Mouse (Mus musculus) lung, embryonic 16.5 days (tissue): ENCODE results near the gene Kif1a. TPM values are rescaled to one million over a fixed set of nuclear protein-coding genes. Genes with fewer than 3 reads are reported as not detected.

Source experiments
- ATAC-seq: fragments of 200-750 bp; cut with Nextera tagmentation; 2 replicates; pipeline ENCODE4 v1.8.0; 2017; ENCODE audit warnings: low read depth, mild to moderate bottlenecking, moderate library complexity
- H3K27ac ChIP-seq: fragments of 300-500 bp; sonication (generic); 2 replicates; pipeline ENCODE4 v1.5.1; 2014; ENCODE audit warnings: mild to moderate bottlenecking, control low read depth, low read length
- H3K27me3 ChIP-seq: fragments of 300-500 bp; sonication (generic); 2 replicates; pipeline ENCODE4 v1.6.1; 2014; ENCODE audit warnings: low read depth, low read length, mixed read lengths; ENCODE audit not compliant: control insufficient read depth, insufficient read depth
- H3K36me3 ChIP-seq: fragments of 300-500 bp; sonication (generic); 2 replicates; pipeline ENCODE4 v1.6.1; 2014; ENCODE audit warnings: low read length; ENCODE audit not compliant: control insufficient read depth, insufficient read depth
- H3K4me1 ChIP-seq: fragments of 300-500 bp; sonication (generic); replicated peaks from 2 replicates; pipeline ENCODE4 v1.6.1; 2014; ENCODE audit warnings: low read length, mixed read lengths; ENCODE audit not compliant: control insufficient read depth, insufficient read depth
- H3K4me2 ChIP-seq: fragments of 300-500 bp; sonication (generic); 2 replicates; pipeline ENCODE4 v1.6.1; 2014; ENCODE audit warnings: low read depth, low read length, control low read depth
- H3K4me3 ChIP-seq: fragments of 300-500 bp; sonication (generic); 2 replicates; pipeline ENCODE4 v1.5.1; 2014; ENCODE audit warnings: mild to moderate bottlenecking, low read length, control low read depth
- H3K9ac ChIP-seq: fragments of 300-500 bp; sonication (generic); 2 replicates; pipeline ENCODE4 v1.6.1; 2014; ENCODE audit warnings: low read length, control low read depth
- H3K9me3 ChIP-seq: fragments of 300-500 bp; sonication (generic); 2 replicates; pipeline ENCODE4 v1.6.1; 2016; ENCODE audit warnings: low read length; ENCODE audit not compliant: control insufficient read depth
- WGBS: fragments of 180-500 bp; shearing (Covaris S2); extraction: QIAGEN DNeasy Blood & Tissue Kit; methylation state at CpG from one replicate; pipeline ENCODE4 v1.1.7; 2014; 5-methylcytosine and 5-hydroxymethylcytosine counted together
- polyA plus RNA-seq: library from polyadenylated mRNA; unstranded; fragments of >200 nt; fragmentation: Nextera tagmentation; extraction: Ambion mirVana; gene quantifications from 2 replicates; pipeline ENCODE4 v1.2.1, GENCODE M21; 2015

The Kif1a gene
- polyA plus RNA-seq, 1 experiment from 2014 or later = 7.9 TPM

- H3K4me2 ChIP-seq = no peak overlapping the region
- H3K27ac ChIP-seq = no peak overlapping the region
- peaks cover 3% of the 10 kb centered on the region; the same call in 1 of the 2 replicates for H3K4me1 ChIP-seq
- 75% methylated on average over 4 of the region's 4 CpGs for WGBS
- H3K9me3 ChIP-seq = no peaks in the 10 kb centered on the region
- no peak overlapping the region for H3K9ac ChIP-seq
- no peak for ATAC-seq
- H3K4me3 ChIP-seq = no peak overlapping the region
- H3K36me3 ChIP-seq = no peaks in the 10 kb centered on the region
- no peaks in the 10 kb centered on the region for H3K27me3 ChIP-seq
Measured at GRCm38 (mm10) chr1:93013367-93013766, 88.4 kb downstream of the Kif1a start.

GRCm38 (mm10) chr1:93012103-93012585, 89.6 kb downstream of the Kif1a start:
- H3K4me1 ChIP-seq = peaks cover 3% of the 10 kb centered on the region; the same call in 1 of the 2 replicates
- no peaks in the 10 kb centered on the region for H3K27me3 ChIP-seq
- H3K36me3 ChIP-seq = no peaks in the 10 kb centered on the region
- ATAC-seq = no peak
- no peaks in the 10 kb centered on the region for H3K9me3 ChIP-seq
- H3K4me3 ChIP-seq = no peak overlapping the region
- no peak overlapping the region for H3K27ac ChIP-seq
- 58% methylated on average over 7 of the region's 7 CpGs for WGBS
- no peak overlapping the region for H3K4me2 ChIP-seq
- no peak overlapping the region for H3K9ac ChIP-seq

- no peaks in the 10 kb centered on the region for H3K36me3 ChIP-seq
- ATAC-seq = no peak
- H3K4me2 ChIP-seq = no peak overlapping the region
- H3K4me3 ChIP-seq = no peak overlapping the region
- H3K9ac ChIP-seq = no peak overlapping the region
- no peaks in the 10 kb centered on the region for H3K27me3 ChIP-seq
- H3K4me1 ChIP-seq = peaks cover 3% of the 10 kb centered on the region; the same call in 1 of the 2 replicates
- WGBS = 32% methylated on average over 3 of the region's 3 CpGs
- H3K9me3 ChIP-seq = no peaks in the 10 kb centered on the region
- no peak overlapping the region for H3K27ac ChIP-seq
Measured at GRCm38 (mm10) chr1:93010731-93011130, 91.0 kb downstream of the Kif1a start.

GRCm38 (mm10) chr1:93009196-93009595, 92.6 kb downstream of the Kif1a start:
- peak; percentile 32; the same call in 1 of the 2 replicates for ATAC-seq
- 32% methylated on average over 4 of the region's 4 CpGs for WGBS
- no peaks in the 10 kb centered on the region for H3K36me3 ChIP-seq
- peaks cover 3% of the 10 kb centered on the region; the same call in 1 of the 2 replicates for H3K4me1 ChIP-seq
- no peak overlapping the region for H3K9ac ChIP-seq
- H3K27ac ChIP-seq = no peak overlapping the region
- H3K9me3 ChIP-seq = no peaks in the 10 kb centered on the region
- H3K27me3 ChIP-seq = no peaks in the 10 kb centered on the region
- no peak overlapping the region for H3K4me3 ChIP-seq
- H3K4me2 ChIP-seq = no peak overlapping the region

- WGBS = 58% methylated on average over 7 of the region's 7 CpGs
- Histone ChIP-seq H3K9ac (no peak within 1 kb of the TSS), H3K27ac (no peak within 1 kb of the TSS), H3K9me3 (no peaks in the 10 kb centered on the region; the same call in 1 of the 2 replicates), H3K36me3 (no peaks in the 10 kb centered on the region), H3K4me3 (no peak within 1 kb of the TSS), H3K4me1 (peaks cover 3% of the 10 kb centered on the region; the same call in 1 of the 2 replicates), H3K27me3 (no peaks in the 10 kb centered on the region), H3K4me2 (no peak within 1 kb of the TSS)
- ATAC-seq = no peak
Measured at GRCm38 (mm10) chr1:93006061-93006460, 95.7 kb downstream of the Kif1a start, which contains the start of gene Aqp12. TSS of gene Aqp12 (plus strand) at chr1:93006334.

GRCm38 (mm10) chr1:92992880-92993279, 108.9 kb downstream of the Kif1a start:
- Histone ChIP-seq H3K9me3 (no peaks in the 10 kb centered on the region), H3K4me1 (no peaks in the 10 kb centered on the region)

GRCm38 (mm10) chr1:92992214-92992855, 109.4 kb downstream of the Kif1a start:
- H3K4me1 ChIP-seq = no peaks in the 10 kb centered on the region
- 77% methylated on average over 6 of the region's 6 CpGs for WGBS
- H3K4me2 ChIP-seq = no peak overlapping the region
- H3K4me3 ChIP-seq = no peak overlapping the region
- H3K9ac ChIP-seq = no peak overlapping the region
- no peaks in the 10 kb centered on the region for H3K36me3 ChIP-seq
- H3K27ac ChIP-seq = no peak overlapping the region
- no peak for ATAC-seq
- H3K27me3 ChIP-seq = no peaks in the 10 kb centered on the region
- H3K9me3 ChIP-seq = no peaks in the 10 kb centered on the region

More at GRCm38 (mm10) chr1:92992880-92993279, 108.9 kb downstream of the Kif1a start:
- no peak overlapping the region for H3K27ac ChIP-seq
- no peak overlapping the region for H3K9ac ChIP-seq
- no peak overlapping the region for H3K4me2 ChIP-seq
- H3K36me3 ChIP-seq = no peaks in the 10 kb centered on the region
- WGBS = 70% methylated on average over 2 of the region's 2 CpGs
- H3K4me3 ChIP-seq = no peak overlapping the region
- ATAC-seq = no peak
- H3K27me3 ChIP-seq = no peaks in the 10 kb centered on the region

- no peak overlapping the region for H3K9ac ChIP-seq
- no peaks in the 10 kb centered on the region for H3K9me3 ChIP-seq
- H3K4me3 ChIP-seq = no peak overlapping the region
- no peaks in the 10 kb centered on the region for H3K36me3 ChIP-seq
- 42% methylated on average over 4 of the region's 4 CpGs for WGBS
- no peaks in the 10 kb centered on the region for H3K27me3 ChIP-seq
- no peak overlapping the region for H3K27ac ChIP-seq
- ATAC-seq = no peak
- H3K4me2 ChIP-seq = no peak overlapping the region
- no peaks in the 10 kb centered on the region for H3K4me1 ChIP-seq
Measured at GRCm38 (mm10) chr1:92989891-92990290, 111.9 kb downstream of the Kif1a start.

GRCm38 (mm10) chr1:92988894-92989293, 112.9 kb downstream of the Kif1a start:
- no peaks in the 10 kb centered on the region for H3K36me3 ChIP-seq
- no peak overlapping the region for H3K9ac ChIP-seq
- no peaks in the 10 kb centered on the region for H3K9me3 ChIP-seq
- WGBS = 46% methylated on average over 4 of the region's 4 CpGs
- no peak overlapping the region for H3K4me3 ChIP-seq
- no peak overlapping the region for H3K27ac ChIP-seq
- no peaks in the 10 kb centered on the region for H3K4me1 ChIP-seq
- H3K27me3 ChIP-seq = no peaks in the 10 kb centered on the region
- no peak overlapping the region for H3K4me2 ChIP-seq
- no peak for ATAC-seq
